In the genomic region with DNA sequence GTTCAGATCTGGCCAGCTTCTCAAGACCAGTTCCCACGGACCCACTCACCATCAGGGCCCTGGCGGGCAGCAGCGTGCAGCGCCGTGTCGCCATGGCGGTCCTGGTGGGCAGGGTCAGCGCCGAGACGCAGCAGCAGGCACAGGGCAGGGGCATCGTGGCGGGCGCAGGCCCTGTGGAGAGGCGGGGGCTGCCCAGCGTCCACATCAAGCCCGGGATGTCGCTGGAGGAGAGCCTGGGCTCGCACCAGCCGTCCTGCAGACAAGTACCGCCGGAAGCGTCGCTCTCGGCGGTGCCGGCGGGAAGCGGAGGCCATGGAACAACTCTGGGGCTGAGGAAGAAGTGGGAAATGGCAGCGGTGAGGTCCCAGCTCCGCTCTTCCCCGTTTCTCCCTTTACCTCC, we compare ENCODE assay signal across 8 mouse cellular contexts. TPM values are rescaled to one million over a fixed set of nuclear protein-coding genes. Genes with fewer than 3 reads are reported as not detected.
A peak's percentile ranks its signal among the peaks of the same experiment; 100 is the strongest.
DNase-seq lines count a peak whose midpoint lies in the region; ATAC-seq lines count a peak whose summit lies in the region.

No protein-coding gene starts in this region.

- WGBS in heart, embryonic 16.5 days = 3% methylated on average over 31 of the region's 31 CpGs
- WGBS in limb, embryonic 10.5 days = 7% methylated on average over 31 of the region's 31 CpGs
- 5% methylated on average over 30 of the region's 31 CpGs for WGBS in midbrain, embryonic 16.5 days

- ATAC-seq in heart, embryonic 16.5 days (replicated peaks; ENCODE audit: extremely low read depth, insufficient read depth, low FRiP score) = no peak; the same call in 1 of the 2 replicates
- no peak for ATAC-seq in midbrain, embryonic 16.5 days

- H3K9ac ChIP-seq in heart, embryonic 16.5 days (ENCODE audit: low read length) = peak overlapping the region; percentile 94
- H3K9ac ChIP-seq in midbrain, embryonic 16.5 days (ENCODE audit: low read depth, low read length) = peak overlapping the region; percentile 84

- peak overlapping the region; percentile 94 for H3K27ac ChIP-seq in heart, embryonic 16.5 days (ENCODE audit: low read length)
- peak overlapping the region; percentile 96 for H3K27ac ChIP-seq in limb, embryonic 10.5 days
- peak overlapping the region; percentile 95 for H3K27ac ChIP-seq in midbrain, embryonic 16.5 days (ENCODE audit: low read length)

- peaks cover 8% of the 10 kb centered on the region for H3K36me3 ChIP-seq in heart, embryonic 16.5 days (ENCODE audit: control insufficient read depth, insufficient read depth)
- H3K36me3 ChIP-seq in limb, embryonic 10.5 days = peaks cover 36% of the 10 kb centered on the region
- peaks cover 3% of the 10 kb centered on the region for H3K36me3 ChIP-seq in midbrain, embryonic 16.5 days (ENCODE audit: control insufficient read depth, insufficient read depth, low read length)

- peak overlapping the region; percentile 75 for H3K4me3 ChIP-seq in heart, embryonic 16.5 days (ENCODE audit: low read length)
- peak overlapping the region; percentile 66 for H3K4me3 ChIP-seq in limb, embryonic 10.5 days
- peak overlapping the region; percentile 47 for H3K4me3 ChIP-seq in midbrain, embryonic 16.5 days (ENCODE audit: low read depth, low read length)

- peak; percentile 42 for DNase-seq in ovary, postnatal 10 days (ENCODE audit: low spot score)
- no peak for DNase-seq in ovary, postnatal 14 days (ENCODE audit: low spot score)
- DNase-seq in cerebellum, postnatal 10 days = peak; percentile 53 to 54
- DNase-seq in limb, embryonic 10.5 days (ENCODE audit: low spot score) = peak; percentile 79
- DNase-seq in frontal cortex, postnatal 36 days (ENCODE audit: low spot score in 2 of 2) = no peak
- no peak for DNase-seq in adipocyte (ENCODE audit: low spot score)

- H3K9me3 ChIP-seq in heart, embryonic 16.5 days (replicated peaks; ENCODE audit: control insufficient read depth, low read length) = no peaks in the 10 kb centered on the region
- H3K9me3 ChIP-seq in limb, embryonic 10.5 days (replicated peaks) = no peaks in the 10 kb centered on the region
- no peaks in the 10 kb centered on the region for H3K9me3 ChIP-seq in midbrain, embryonic 16.5 days (replicated peaks; ENCODE audit: control insufficient read depth, low read length, poor library complexity, severe bottlenecking)

- peaks cover 32% of the 10 kb centered on the region for H3K4me1 ChIP-seq in heart, embryonic 16.5 days (ENCODE audit: control insufficient read depth, insufficient read depth, low read length)
- H3K4me1 ChIP-seq in limb, embryonic 10.5 days = peaks cover 31% of the 10 kb centered on the region
- peaks cover 22% of the 10 kb centered on the region for H3K4me1 ChIP-seq in midbrain, embryonic 16.5 days (ENCODE audit: control insufficient read depth, insufficient read depth, low read length)

- H3K4me2 ChIP-seq in heart, embryonic 16.5 days (ENCODE audit: low read depth, low read length) = peak overlapping the region; percentile 89
- H3K4me2 ChIP-seq in midbrain, embryonic 16.5 days (ENCODE audit: low read length) = peak overlapping the region; percentile 97

- no peaks in the 10 kb centered on the region for H3K27me3 ChIP-seq in heart, embryonic 16.5 days (ENCODE audit: control insufficient read depth, insufficient read depth, low read length)
- H3K27me3 ChIP-seq in limb, embryonic 10.5 days (ENCODE audit: low read depth, poor library complexity, severe bottlenecking) = no peaks in the 10 kb centered on the region
- no peaks in the 10 kb centered on the region for H3K27me3 ChIP-seq in midbrain, embryonic 16.5 days (ENCODE audit: control insufficient read depth, insufficient read depth, low read depth, low read length)

RNA-seq across cellular contexts. Expression of gene Nfkbil1, which starts 0.7 kb away (rescaled TPM):
- polyA plus RNA-seq in heart, embryonic 16.5 days (2015; fragmentation: Nextera tagmentation; extraction: Ambion mirVana) = 8.4 and 8.8 TPM in 2 replicates
- 10.7 and 12.1 TPM in 2 replicates for polyA plus RNA-seq in limb, embryonic 10.5 days (2016; fragmentation: Nextera tagmentation; extraction: Ambion mirVana)
- 9.2 and 9.4 TPM in 2 replicates for polyA plus RNA-seq in midbrain, embryonic 16.5 days (2015; fragmentation: Nextera tagmentation; extraction: Ambion mirVana)

RNA-seq across cellular contexts. Expression of gene Atp6v1g2, which starts 1.4 kb away (rescaled TPM):
- 10.1 and 10.4 TPM in 2 replicates for polyA plus RNA-seq in heart, embryonic 16.5 days (2015; fragmentation: Nextera tagmentation; extraction: Ambion mirVana)
- polyA plus RNA-seq in limb, embryonic 10.5 days (2016; fragmentation: Nextera tagmentation; extraction: Ambion mirVana) = 4.5 and 5.2 TPM in 2 replicates
- polyA plus RNA-seq in midbrain, embryonic 16.5 days (2015; fragmentation: Nextera tagmentation; extraction: Ambion mirVana) = 111 and 139 TPM in 2 replicates

RNA-seq across cellular contexts. Expression of gene Ddx39b, which starts 6.6 kb away (rescaled TPM):
- polyA plus RNA-seq in heart, embryonic 16.5 days (2015; fragmentation: Nextera tagmentation; extraction: Ambion mirVana) = 256 and 260 TPM in 2 replicates
- 749 and 792 TPM in 2 replicates for polyA plus RNA-seq in limb, embryonic 10.5 days (2016; fragmentation: Nextera tagmentation; extraction: Ambion mirVana)
- polyA plus RNA-seq in midbrain, embryonic 16.5 days (2015; fragmentation: Nextera tagmentation; extraction: Ambion mirVana) = 339 and 357 TPM in 2 replicates

RNA-seq across cellular contexts. Expression of gene Gm16181, which starts 14.3 kb away (rescaled TPM):
- 0.41 and 1.2 TPM in 2 replicates for polyA plus RNA-seq in heart, embryonic 16.5 days (2015; fragmentation: Nextera tagmentation; extraction: Ambion mirVana)
- 0.30 and 0.33 TPM in 2 replicates for polyA plus RNA-seq in limb, embryonic 10.5 days (2016; fragmentation: Nextera tagmentation; extraction: Ambion mirVana)
- polyA plus RNA-seq in midbrain, embryonic 16.5 days (2015; fragmentation: Nextera tagmentation; extraction: Ambion mirVana) = 0.38 and 0.57 TPM in 2 replicates

RNA-seq across cellular contexts. Expression of gene H2-D1, which starts 27.6 kb away (rescaled TPM):
- polyA plus RNA-seq in heart, embryonic 16.5 days (2015; fragmentation: Nextera tagmentation; extraction: Ambion mirVana) = 90.5 and 110 TPM in 2 replicates
- 21.4 and 23.1 TPM in 2 replicates for polyA plus RNA-seq in limb, embryonic 10.5 days (2016; fragmentation: Nextera tagmentation; extraction: Ambion mirVana)
- polyA plus RNA-seq in midbrain, embryonic 16.5 days (2015; fragmentation: Nextera tagmentation; extraction: Ambion mirVana) = 82.5 and 109 TPM in 2 replicates

Comparison
In these comparisons a context has a peak if more than half of its experiments do, and no peak if none do; other contexts are left out.
1. DNase-seq: peak in ovary, postnatal 10 days (single experiment), cerebellum, postnatal 10 days (2 of 2) and limb, embryonic 10.5 days (single experiment); none in ovary, postnatal 14 days (single experiment), frontal cortex, postnatal 36 days (0 of 2) and adipocyte (single experiment).
2. Peak in every context shown above with its lines, with median percentiles within 50 percentile points of each other: H3K27ac ChIP-seq and H3K4me3 ChIP-seq.